Mouse (Mus musculus) left cerebral cortex, adult 18-20 months (tissue): Measurements from ENCODE around the gene Apoc3. TPM values are rescaled to one million over a fixed set of nuclear protein-coding genes. Genes with fewer than 3 reads are reported as not detected.

Experiments
- DNase-seq, 2 experiments: peaks; one replicate each; pipeline ENCODE4 v3.0.0; 2021 to 2022; ENCODE audit warnings: low spot score in 2 of 2, mixed read lengths in 1 of 2
- long read RNA-seq, 2 experiments: library from polyadenylated mRNA; stranded (forward); transcript quantifications; one replicate each; pipeline ENCODE4 v2.0.0; 2021
- total RNA-seq, 2 experiments: library from RNA; stranded (reverse); gene quantifications; 2 replicates each; pipeline ENCODE4 v1.2.3; 2021

The Apoc3 gene
- total RNA-seq = 1 to 10 TPM in 1 of 2 experiments, not detected in 1; 1.9 TPM
- long read RNA-seq, experiment 1, partial matches to known transcripts = 0 of 1 reads
- long read RNA-seq, experiment 1, other reads (novel, unspliced or antisense) = 1 of 1 reads
- long read RNA-seq, experiment 2 = 0 reads

- DNase-seq = no peak
These were observed at the start of gene Apoc3 for GRCm38 (mm10) chr9:46235596-46235648. Apoc3 (minus strand) TSS chr9:46235636.

GRCm38 (mm10) chr9:46282631-46283436 is 47.4 kb upstream of the Apoc3 start, which contains the start of gene Bud13:
Bud13 (plus strand) TSS chr9:46283008.
- DNase-seq = peak; percentile 93 to 95

- DNase-seq = no peak
These were observed 39.1 kb upstream of the Apoc3 start for GRCm38 (mm10) chr9:46274494-46274893.

GRCm38 (mm10) chr9:46272677-46273454 is 37.4 kb upstream of the Apoc3 start, which contains the start of gene Zpr1:
Zpr1 (plus strand) TSS chr9:46273064.
- peak; percentile 87 to 90 for DNase-seq

GRCm38 (mm10) chr9:46272070-46272469 is 36.6 kb upstream of the Apoc3 start:
- no peak for DNase-seq

- no peak for DNase-seq
These were observed 35.3 kb upstream of the Apoc3 start for GRCm38 (mm10) chr9:46270782-46271181.

- no peak for DNase-seq
These were observed 33.7 kb upstream of the Apoc3 start for GRCm38 (mm10) chr9:46269125-46269524.

GRCm38 (mm10) chr9:46268343-46268873 is 33.0 kb upstream of the Apoc3 start, which contains the start of gene Apoa5:
Apoa5 (plus strand) TSS chr9:46268633.
- no peak for DNase-seq

- DNase-seq = no peak
These were observed 25.7 kb upstream of the Apoc3 start for GRCm38 (mm10) chr9:46261131-46261530.

GRCm38 (mm10) chr9:46259111-46259510 is 23.7 kb upstream of the Apoc3 start:
- no peak for DNase-seq

GRCm38 (mm10) chr9:46257546-46257945 is 22.1 kb upstream of the Apoc3 start:
- DNase-seq = no peak

- DNase-seq = no peak
These were observed 21.4 kb upstream of the Apoc3 start for GRCm38 (mm10) chr9:46256658-46257385.

- DNase-seq = no peak
These were observed 20.7 kb upstream of the Apoc3 start for GRCm38 (mm10) chr9:46256177-46256576.

- peak; percentile 69 to 80 for DNase-seq
These were observed 11.4 kb upstream of the Apoc3 start for GRCm38 (mm10) chr9:46246752-46247324.

GRCm38 (mm10) chr9:46243584-46243983 is 8.1 kb upstream of the Apoc3 start:
- no peak for DNase-seq

GRCm38 (mm10) chr9:46243122-46243521 is 7.7 kb upstream of the Apoc3 start:
- no peak for DNase-seq

- DNase-seq = no peak
These were observed 6.4 kb upstream of the Apoc3 start for GRCm38 (mm10) chr9:46241818-46242217.

GRCm38 (mm10) chr9:46240526-46241153 is 5.2 kb upstream of the Apoc3 start, which contains the start of gene Apoa4:
Apoa4 (plus strand) TSS chr9:46240696.
- DNase-seq = no peak

- no peak for DNase-seq
These were observed 3.4 kb upstream of the Apoc3 start for GRCm38 (mm10) chr9:46238850-46239249.

- DNase-seq = no peak
These were observed 213 bp upstream of the Apoc3 start for GRCm38 (mm10) chr9:46235649-46236048.

GRCm38 (mm10) chr9:46235196-46235595 is 240 bp downstream of the Apoc3 start:
- no peak for DNase-seq
